Mouse (Mus musculus): ENCODE data around the gene Eif3j1. TPM values are rescaled to one million over a fixed set of nuclear protein-coding genes. Genes with fewer than 3 reads are reported as not detected.
"Not testable (repeated sequence)": the region's sequence is repeated elsewhere in the genome, so short reads cannot be mapped to it uniquely, and the experiment has no call there.

Gene Eif3j1
- polyA plus RNA-seq, 1 experiment from 2014 or later, result 11.8 TPM

DNA sequence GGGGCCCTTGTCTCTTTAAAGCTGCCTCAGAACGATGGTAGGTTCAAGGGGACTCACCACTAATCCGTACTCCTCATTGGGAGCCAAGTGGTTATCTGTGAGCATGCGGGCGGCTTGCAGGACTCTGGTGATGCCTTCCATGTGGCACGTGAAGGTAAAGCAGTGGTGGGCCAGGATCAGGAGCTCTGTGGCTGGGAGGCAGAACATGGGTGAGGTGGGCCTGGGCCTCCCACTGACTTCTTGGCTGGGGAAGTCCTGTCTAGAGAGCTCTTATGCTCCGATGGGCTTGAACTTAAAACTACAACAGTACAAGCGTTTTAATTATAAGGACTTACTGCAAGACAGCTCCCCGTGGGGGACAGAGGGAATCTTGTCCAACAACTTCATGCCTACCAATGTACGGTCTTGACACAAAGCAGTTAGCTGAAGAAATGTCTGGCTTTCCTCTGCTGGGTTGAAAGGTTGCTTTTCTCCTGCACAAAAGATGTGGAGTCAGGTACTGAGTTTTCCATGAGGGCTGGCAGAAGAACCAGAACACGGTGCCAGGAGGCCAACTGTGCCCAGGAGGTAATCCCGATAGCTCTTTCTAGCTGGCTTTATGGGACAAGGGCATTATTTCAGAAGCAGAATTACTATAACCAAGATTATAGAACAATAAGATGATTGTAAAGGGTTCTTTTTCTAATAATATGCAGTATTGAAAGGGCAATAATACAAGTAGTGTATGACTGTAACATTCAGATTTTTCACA, 31.2 kb downstream of the Eif3j1 start:
- no peak overlapping the region for H3K4me2 ChIP-seq
- peaks cover 37% of the 10 kb centered on the region for H3K36me3 ChIP-seq
- no peak overlapping the region for H3K9ac ChIP-seq
- no peak overlapping the region for H3K27ac ChIP-seq (replicated peaks)
- no peak overlapping the region for H3K4me3 ChIP-seq
- WGBS, result 85% methylated on average over 11 of the region's 11 CpGs
- ATAC-seq (ENCODE audit: low FRiP score, low read depth), result no peak
- H3K9me3 ChIP-seq, result no peaks in the 10 kb centered on the region
- H3K4me1 ChIP-seq (replicated peaks), result no peaks in the 10 kb centered on the region
- H3K27me3 ChIP-seq, result no peaks in the 10 kb centered on the region

DNA sequence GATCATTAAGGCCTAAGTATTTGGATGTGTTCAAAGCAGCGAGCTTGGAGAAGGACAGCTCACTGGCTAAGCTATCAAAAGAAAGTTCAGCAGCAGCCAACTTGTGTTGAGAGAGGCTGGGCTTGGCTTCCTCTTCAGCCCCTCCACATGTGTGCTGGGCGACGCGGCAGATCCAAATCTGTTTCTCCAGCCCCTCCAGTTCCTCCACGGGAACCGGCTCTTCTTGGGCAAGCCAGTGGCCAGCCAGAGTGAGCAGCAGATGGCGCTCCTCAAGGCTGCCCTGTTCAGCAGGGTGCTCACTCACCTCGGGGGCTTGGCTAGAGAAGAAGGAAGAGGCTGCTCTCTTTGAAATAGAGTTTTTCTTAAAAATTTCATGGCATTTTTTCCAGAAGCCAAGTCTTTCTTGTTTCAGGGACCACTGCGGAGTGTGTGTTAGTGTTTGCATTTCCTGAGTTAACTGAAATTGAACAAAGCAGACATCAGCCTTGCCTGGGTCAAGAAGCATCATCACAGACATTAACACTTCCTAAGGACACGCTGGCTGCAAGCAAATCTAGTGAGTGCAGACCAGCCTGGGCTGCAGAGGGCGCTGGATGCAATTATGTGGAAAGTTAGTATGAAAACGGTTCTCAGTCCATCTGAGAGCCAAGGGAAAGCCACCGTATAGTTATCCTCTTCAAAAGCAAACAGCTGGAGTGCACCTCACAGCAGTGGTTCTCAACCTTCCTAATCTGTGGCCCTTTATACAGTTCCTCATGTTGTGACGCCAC, 37.0 kb downstream of the Eif3j1 start:
- Histone ChIP-seq H3K36me3 (peaks cover 22% of the 10 kb centered on the region), H3K9ac (no peak overlapping the region), H3K9me3 (no peaks in the 10 kb centered on the region), H3K4me3 (no peak overlapping the region), H3K27me3 (no peaks in the 10 kb centered on the region), H3K4me2 (no peak overlapping the region), H3K4me1 (replicated peaks) (no peaks in the 10 kb centered on the region), H3K27ac (replicated peaks) (no peak overlapping the region)
- 55% methylated on average over 14 of the region's 14 CpGs for WGBS
- no peak for ATAC-seq (ENCODE audit: low FRiP score, low read depth)

DNA sequence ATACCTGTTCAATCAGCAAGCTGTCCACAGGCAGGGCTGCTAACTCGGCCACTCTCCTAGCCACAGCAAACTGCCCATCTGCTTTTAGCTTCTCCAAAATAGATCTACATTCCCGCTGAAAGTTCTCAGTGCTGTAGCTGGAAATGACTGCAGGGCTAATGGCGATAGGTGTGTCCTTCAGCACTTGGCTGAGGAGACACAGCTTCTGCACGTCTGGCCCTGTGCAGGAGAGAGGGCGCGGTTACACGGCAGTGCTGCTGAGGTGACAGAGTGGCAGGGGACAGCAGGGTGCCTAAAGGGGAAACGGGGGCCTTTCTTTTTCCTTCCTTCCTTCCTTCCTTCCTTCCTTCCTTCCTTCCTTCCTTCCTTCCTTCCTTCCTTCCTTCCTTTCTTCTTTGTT, 37.9 kb downstream of the Eif3j1 start:
- Histone ChIP-seq H3K27me3 (no peaks in the 10 kb centered on the region), H3K36me3 (peaks cover 25% of the 10 kb centered on the region), H3K9me3 (no peaks in the 10 kb centered on the region), H3K4me3 (no peak overlapping the region), H3K9ac (no peak overlapping the region), H3K4me2 (no peak overlapping the region), H3K27ac (replicated peaks) (no peak overlapping the region), H3K4me1 (replicated peaks) (no peaks in the 10 kb centered on the region)
- 82% methylated on average over 8 of the region's 8 CpGs for WGBS
- no peak for ATAC-seq (ENCODE audit: low FRiP score, low read depth)

DNA sequence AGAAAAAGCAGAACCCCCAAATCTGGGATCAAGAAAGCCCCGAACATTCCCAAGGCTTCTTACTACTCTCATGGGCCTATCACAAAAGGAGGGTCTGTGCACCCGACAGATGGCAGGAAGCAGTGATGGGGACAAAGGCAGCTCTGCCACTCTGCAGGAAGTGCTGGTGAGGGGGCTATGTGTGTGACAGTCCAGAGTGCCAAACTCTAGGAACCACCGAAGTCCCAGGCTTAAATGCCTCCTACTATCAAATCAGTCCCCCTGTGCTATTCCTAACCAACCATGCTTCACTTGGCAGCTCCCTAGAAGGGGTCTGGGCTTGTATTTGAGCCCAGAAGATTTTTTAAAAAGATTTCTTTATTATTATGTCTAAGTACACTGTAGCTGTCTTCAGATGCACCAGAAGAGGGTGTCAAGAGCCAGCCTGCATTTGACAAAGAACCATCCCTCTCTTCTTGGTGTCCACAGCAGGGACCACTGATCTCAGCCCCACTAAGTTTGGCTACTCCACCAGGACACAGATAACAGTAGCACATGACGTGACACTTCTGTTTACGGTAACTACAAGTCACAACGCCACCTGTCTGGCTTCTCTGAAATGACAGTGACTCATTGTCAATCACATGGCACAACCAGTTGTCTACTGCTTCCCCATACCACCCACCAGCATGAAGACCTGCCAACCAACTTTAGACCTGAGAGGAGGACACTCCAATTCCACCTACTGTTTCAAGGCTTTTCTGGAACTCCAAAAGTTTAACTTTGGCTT, 41.0 kb downstream of the Eif3j1 start:
- WGBS, result 93% methylated on average over 6 of the region's 6 CpGs
- no peak overlapping the region for H3K9ac ChIP-seq
- H3K9me3 ChIP-seq, result no peaks in the 10 kb centered on the region
- H3K27me3 ChIP-seq, result no peaks in the 10 kb centered on the region
- no peak overlapping the region for H3K4me2 ChIP-seq
- H3K36me3 ChIP-seq, result peaks cover 38% of the 10 kb centered on the region
- H3K4me1 ChIP-seq (replicated peaks), result no peaks in the 10 kb centered on the region
- no peak overlapping the region for H3K27ac ChIP-seq (replicated peaks)
- no peak overlapping the region for H3K4me3 ChIP-seq
- no peak for ATAC-seq (ENCODE audit: low FRiP score, low read depth)

DNA sequence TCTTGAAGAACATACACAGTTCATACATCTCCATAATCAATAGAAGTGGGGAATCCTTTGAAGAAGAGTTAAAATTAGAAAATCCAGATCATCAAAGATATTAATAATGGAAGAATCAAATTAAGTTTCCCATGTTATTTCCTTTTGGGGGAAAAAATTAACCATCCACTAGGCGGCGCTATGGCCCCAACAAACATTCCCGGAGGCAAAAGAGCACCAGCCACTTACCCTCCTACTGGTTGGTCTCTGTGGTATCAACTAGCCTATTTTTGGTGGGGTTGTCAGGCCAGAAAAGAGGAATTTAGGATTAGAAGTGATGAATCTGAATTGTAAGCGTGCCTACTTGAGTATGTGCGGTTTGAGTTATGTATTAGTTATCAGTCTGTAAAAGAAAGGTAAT, 41.6 kb downstream of the Eif3j1 start:
- Histone ChIP-seq H3K4me2 (no peak overlapping the region), H3K36me3 (peaks cover 41% of the 10 kb centered on the region), H3K9me3 (no peaks in the 10 kb centered on the region), H3K9ac (no peak overlapping the region), H3K27me3 (no peaks in the 10 kb centered on the region), H3K27ac (replicated peaks) (no peak overlapping the region), H3K4me1 (replicated peaks) (no peaks in the 10 kb centered on the region), H3K4me3 (no peak overlapping the region)
- ATAC-seq (ENCODE audit: low FRiP score, low read depth), result no peak
- WGBS, result 37% methylated on average over 5 of the region's 5 CpGs

DNA sequence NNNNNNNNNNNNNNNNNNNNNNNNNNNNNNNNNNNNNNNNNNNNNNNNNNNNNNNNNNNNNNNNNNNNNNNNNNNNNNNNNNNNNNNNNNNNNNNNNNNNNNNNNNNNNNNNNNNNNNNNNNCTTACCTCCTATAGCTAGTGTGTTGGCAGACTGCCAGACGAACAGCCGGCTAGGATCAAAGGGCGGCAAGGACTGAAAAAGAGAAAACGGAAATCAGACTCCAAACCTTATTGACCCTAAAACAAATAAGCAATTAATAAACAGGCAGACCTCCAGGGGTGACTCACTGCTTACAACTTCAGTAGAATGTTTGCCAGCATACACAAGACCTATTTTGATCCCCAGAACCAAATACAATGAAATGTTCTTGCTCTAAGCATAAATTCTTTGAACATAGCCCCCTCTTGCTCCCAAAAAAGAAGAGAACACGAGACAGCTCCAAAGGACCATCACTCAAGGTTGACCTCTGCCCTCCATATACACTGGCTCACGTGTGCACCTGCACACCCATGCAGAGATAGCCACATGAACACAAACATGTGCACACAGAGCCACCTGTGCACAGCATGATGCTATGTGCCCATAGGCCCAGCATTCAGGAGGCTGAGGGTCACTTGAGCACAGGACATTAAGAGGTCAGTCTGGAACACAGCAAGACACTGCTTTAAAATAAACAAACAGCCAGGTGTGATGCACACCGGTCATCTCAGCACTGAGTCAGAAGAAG, 53.5 kb downstream of the Eif3j1 start:
- Histone ChIP-seq H3K27ac (replicated peaks) (no peak overlapping the region), H3K4me3 (no peak overlapping the region), H3K4me2 (no peak overlapping the region), H3K4me1 (replicated peaks) (no peaks in the 10 kb centered on the region; the same call in 1 of the 2 replicates), H3K9ac (no peak overlapping the region), H3K27me3 (no peaks in the 10 kb centered on the region), H3K9me3 (no peaks in the 10 kb centered on the region), H3K36me3 (peaks cover 55% of the 10 kb centered on the region)
- no peak for ATAC-seq (ENCODE audit: low FRiP score, low read depth)
- 48% methylated on average over 7 of the region's 7 CpGs for WGBS

DNA sequence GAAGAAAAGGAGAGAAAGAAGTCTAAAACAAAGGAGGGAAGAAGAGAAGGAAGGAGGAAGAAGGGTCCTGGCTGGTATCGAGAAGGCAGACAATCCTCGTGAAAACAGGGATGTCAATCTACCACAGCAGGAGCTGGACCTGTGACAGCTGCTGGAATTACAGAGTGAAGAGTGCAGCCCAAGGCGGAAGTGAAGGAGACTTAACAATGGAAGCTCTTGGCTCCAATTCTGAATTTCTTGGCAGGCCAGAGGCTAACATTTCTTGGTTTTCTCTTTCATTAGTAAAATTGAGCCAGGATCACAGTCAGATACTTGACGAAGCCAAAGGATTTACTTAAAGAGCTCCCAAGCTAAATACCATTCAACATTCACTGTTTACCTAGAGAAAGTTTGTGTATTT, 58.1 kb downstream of the Eif3j1 start:
- no peak overlapping the region for H3K27ac ChIP-seq (replicated peaks)
- no peak overlapping the region for H3K4me3 ChIP-seq
- peaks cover 66% of the 10 kb centered on the region for H3K36me3 ChIP-seq
- ATAC-seq (ENCODE audit: low FRiP score, low read depth), result no peak
- H3K4me2 ChIP-seq, result no peak overlapping the region
- H3K4me1 ChIP-seq (replicated peaks), result no peaks in the 10 kb centered on the region; the same call in 1 of the 2 replicates
- no peak overlapping the region for H3K9ac ChIP-seq
- no peaks in the 10 kb centered on the region for H3K27me3 ChIP-seq
- H3K9me3 ChIP-seq, result no peaks in the 10 kb centered on the region
- 62% methylated on average over 4 of the region's 4 CpGs for WGBS

DNA sequence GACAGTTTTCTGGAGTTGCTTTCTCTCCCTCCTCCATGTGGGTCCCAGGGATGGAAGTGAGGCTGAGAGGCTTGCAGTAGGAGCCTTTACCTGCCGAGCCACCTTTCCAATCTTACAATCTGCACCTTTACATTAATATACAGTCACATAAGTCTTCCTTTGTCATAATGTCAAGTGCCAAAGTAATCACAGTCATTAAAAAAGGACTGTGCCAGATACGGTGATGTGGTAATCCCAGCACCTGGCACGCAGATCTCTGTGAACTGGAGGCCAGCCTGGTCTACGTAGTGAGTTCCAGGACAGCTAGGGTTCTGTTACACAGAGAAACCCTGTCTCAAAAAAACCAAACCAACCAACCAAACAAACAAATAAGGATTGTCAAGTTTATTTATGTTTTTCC, 65.5 kb downstream of the Eif3j1 start:
- no peak overlapping the region for H3K4me3 ChIP-seq
- WGBS, result 95% methylated on average over 4 of the region's 4 CpGs
- ATAC-seq (ENCODE audit: low FRiP score, low read depth), result no peak
- no peak overlapping the region for H3K27ac ChIP-seq (replicated peaks)
- no peaks in the 10 kb centered on the region for H3K27me3 ChIP-seq
- peaks cover 72% of the 10 kb centered on the region for H3K36me3 ChIP-seq
- H3K9ac ChIP-seq, result no peak overlapping the region
- no peak overlapping the region for H3K4me2 ChIP-seq
- no peaks in the 10 kb centered on the region for H3K9me3 ChIP-seq
- no peaks in the 10 kb centered on the region for H3K4me1 ChIP-seq (replicated peaks)

DNA sequence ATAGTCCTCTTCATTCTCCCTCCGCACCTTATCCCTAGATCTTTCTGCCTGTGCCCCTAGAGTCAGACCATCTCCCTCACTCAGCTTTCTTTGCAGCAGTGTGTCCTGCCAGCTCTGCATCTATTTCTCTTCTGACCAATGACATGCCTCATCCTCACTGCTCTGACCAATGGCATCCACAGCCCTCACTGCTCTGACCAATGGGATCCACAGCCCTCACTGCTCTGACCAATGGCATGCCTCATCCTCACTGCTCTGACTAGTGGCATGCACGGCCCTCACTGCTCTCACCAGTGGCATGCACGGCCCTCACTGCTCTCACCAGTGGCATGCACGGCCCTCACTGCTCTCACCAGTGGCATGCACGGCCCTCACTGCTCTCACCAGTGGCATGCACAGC, 69.3 kb downstream of the Eif3j1 start:
- ATAC-seq (ENCODE audit: low FRiP score, low read depth); H3K4me2 ChIP-seq; H3K4me3 ChIP-seq; H3K4me1 ChIP-seq (replicated peaks); H3K27me3 ChIP-seq; H3K9ac ChIP-seq; H3K27ac ChIP-seq (replicated peaks); H3K9me3 ChIP-seq: not testable (repeated sequence)
- H3K36me3 ChIP-seq, result peaks cover 56% of the 10 kb centered on the region
- WGBS, result 84% methylated on average over 5 of the region's 5 CpGs

DNA sequence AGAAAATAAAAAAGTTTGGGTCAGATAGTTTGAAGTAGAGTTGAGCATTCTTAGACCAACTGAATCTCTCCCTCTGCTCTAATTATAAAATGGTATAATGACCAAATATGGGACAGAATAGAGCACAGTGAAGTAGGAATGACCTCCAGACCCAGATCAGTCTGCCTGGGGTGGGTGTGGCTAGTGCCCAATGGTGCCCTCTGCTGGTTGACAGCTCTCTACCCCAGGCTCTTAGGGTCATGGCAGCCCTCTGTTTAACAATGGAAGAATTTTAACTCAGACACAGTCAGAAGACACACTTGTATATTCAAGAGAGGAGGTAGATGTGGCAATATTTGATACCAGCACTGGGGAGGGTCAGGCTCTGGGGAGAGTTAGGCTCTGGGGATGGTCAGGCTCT, 73.7 kb downstream of the Eif3j1 start:
- no peak overlapping the region for H3K27ac ChIP-seq (replicated peaks)
- no peak for ATAC-seq (ENCODE audit: low FRiP score, low read depth)
- peaks cover 36% of the 10 kb centered on the region for H3K36me3 ChIP-seq
- no peaks in the 10 kb centered on the region for H3K27me3 ChIP-seq
- no peak overlapping the region for H3K4me3 ChIP-seq
- no peaks in the 10 kb centered on the region for H3K9me3 ChIP-seq
- no peak overlapping the region for H3K4me2 ChIP-seq
- no peaks in the 10 kb centered on the region for H3K4me1 ChIP-seq (replicated peaks)
- H3K9ac ChIP-seq, result no peak overlapping the region
